Mouse (Mus musculus) lung, postnatal 25 days (tissue): Measurements from ENCODE around the gene Litaf.

ENCODE experiments used
- DNase-seq: peaks from one replicate; pipeline ENCODE4 v3.0.0; 2022; ENCODE audit warnings: low spot score

Litaf gene

DNA sequence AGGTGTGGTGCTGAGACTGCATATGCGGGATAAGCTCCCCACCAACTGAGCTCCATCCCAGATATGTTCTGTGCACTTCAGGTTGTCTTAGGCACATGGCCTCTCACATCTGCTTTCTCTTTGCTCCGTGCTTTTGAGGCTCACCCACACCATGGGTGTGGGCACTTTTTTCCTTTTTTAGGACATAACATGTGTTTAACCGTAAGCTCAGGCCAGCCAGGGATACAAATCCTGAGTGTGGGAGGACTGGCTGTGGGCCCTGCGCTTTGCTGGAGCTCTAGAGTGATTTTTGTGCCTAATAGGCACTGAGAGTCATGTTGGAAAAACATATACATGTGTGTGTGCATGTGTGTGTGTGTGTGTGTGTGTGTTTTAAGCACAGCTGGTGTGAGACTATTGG, 110.9 kb downstream of the Litaf start:
- no peak for DNase-seq

DNA sequence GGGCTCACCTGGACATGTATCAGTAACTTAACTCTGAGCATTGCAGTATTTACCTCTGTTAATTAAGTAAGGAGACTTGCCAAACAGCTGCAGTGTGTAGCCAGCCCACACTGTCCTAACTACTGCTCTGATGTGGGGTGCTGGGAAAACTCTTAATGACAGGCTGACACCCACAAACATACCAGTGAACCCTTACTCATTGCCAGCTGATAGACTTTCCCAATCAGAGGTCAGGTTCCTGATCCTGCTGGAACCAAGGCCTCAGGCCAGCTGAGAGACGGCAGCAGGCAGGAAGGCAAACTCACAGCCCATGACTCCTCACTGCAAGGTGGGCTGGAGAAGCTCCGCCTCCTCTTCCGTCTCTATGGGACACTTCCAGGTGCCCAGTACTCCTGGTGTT, 113.1 kb downstream of the Litaf start:
- DNase-seq = no peak

DNA sequence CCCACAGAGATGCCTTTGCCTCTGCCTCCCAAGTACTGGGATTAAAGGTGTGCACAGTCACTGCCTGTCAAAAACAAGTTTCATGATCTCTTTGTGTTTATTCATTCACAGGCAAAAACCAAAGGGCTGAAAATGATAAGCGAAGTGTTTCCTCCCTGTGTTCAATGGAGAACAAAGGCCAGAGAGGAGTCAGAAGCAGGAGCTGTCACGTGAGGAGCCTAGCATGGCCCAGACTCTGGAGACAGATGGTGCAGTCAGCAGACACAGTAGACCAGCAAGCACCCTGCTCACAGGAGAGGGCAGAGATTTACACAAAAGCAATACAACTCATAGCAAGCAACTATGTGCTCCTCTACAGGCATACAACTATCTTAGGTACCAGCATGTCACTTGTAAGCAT, 113.9 kb downstream of the Litaf start:
- DNase-seq = no peak

DNA sequence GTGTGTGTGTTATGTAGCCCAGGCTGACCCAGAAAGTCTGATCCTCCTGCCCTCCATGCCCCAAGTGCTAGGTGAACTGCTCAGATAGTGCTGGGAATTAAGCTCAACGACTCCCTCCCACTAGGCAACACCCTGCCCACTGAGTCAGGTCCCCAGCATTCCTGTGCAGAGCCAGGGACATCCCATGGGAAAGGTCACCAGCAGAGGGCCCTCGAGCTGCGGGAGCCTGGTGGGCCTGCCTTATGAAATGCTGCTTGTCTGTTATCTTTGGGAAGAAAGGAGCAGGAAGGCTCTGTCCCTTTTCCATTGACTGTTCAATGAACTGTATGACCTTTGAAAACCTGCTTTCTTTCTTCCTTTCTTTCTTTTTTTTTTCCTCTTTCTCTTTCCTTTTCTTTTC, 114.4 kb downstream of the Litaf start:
- DNase-seq = peak; percentile 56

GRCm38 (mm10) chr16:10950539-10950938, 115.4 kb downstream of the Litaf start:
- no peak for DNase-seq

GRCm38 (mm10) chr16:10947724-10948123, 118.2 kb downstream of the Litaf start:
- no peak for DNase-seq

GRCm38 (mm10) chr16:10945381-10946127, 120.4 kb downstream of the Litaf start:
- no peak for DNase-seq

GRCm38 (mm10) chr16:10944545-10944944, 121.4 kb downstream of the Litaf start:
- no peak for DNase-seq

- DNase-seq = peak; percentile 66
Observed at GRCm38 (mm10) chr16:10943257-10943656, 122.7 kb downstream of the Litaf start.

DNA sequence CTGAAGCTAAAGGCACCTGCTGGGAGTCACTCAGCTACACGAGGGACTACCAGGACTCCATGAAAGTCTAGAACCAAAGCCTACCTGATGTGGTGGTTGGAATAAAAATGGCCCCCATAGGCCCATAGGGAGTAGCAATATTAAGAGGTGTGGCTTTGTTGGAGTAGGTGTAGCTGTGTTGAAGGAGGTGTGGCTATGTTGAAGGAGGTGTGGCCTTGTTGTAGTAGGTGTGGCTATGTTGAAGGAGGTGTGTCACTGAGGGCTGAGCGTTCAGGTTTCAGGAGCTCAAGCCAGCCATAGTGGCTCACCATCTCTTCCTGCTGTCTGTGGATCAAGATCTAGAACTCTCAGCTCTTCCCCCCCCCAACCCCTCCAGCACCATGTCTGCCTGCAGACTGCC, 125.3 kb downstream of the Litaf start:
- DNase-seq = no peak

GRCm38 (mm10) chr16:10939932-10940331, 126.0 kb downstream of the Litaf start:
- no peak for DNase-seq

DNA sequence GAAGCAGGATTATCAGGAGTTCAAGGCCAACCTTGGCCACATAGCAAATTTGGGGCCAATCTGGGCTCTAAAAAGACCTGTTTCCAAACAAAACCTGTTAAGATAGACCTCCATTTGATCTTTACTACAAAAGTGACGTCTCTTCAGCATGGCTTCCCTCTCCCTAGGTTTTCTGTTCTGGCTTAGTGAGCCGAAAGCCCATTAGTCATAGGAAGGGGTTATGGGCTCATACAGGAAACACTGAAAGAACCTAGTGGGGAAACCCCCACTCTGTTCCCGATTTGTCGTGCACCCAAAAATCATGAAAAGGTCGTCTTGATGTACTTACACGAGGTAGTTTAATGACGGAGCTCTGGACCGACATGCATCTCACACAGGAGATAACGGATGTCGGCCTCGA, 128.5 kb downstream of the Litaf start:
- DNase-seq = no peak

DNA sequence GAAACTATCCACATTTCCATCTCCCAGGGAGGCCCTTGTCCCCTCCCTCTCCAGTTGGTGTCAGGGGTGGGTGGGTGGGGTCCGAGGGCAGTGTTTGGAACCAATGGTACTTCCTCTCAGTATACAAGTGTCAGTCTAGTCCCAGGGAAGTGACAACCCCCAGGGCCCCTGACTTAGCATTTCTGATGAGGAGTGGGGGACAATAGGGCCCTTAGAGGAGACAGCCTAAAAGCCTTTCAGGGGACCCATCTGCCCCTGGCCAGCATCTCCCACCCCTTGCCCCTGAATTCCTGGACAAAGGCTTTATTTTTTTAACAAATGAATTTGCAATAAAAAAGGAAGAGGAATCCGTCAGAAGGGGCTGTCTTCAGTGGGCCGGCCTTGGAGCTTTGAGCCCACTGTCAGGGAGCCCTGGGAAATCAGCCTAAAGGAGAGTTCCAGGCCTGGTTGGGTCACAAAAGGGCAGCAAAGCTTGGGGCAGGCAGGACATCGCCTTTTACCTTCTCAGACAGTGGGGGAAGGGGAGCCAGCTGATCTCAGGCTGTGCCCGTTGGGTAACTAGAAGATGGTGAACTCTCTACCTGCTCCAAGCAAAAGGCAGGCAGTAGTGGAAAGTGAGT, 129.1 kb downstream of the Litaf start:
- no peak for DNase-seq

GRCm38 (mm10) chr16:10934047-10934446, 131.9 kb downstream of the Litaf start:
- no peak for DNase-seq

- DNase-seq = no peak
Observed at GRCm38 (mm10) chr16:10933372-10933771, 132.6 kb downstream of the Litaf start.

- no peak for DNase-seq
Observed at GRCm38 (mm10) chr16:10927026-10927425, 138.9 kb downstream of the Litaf start.

DNA sequence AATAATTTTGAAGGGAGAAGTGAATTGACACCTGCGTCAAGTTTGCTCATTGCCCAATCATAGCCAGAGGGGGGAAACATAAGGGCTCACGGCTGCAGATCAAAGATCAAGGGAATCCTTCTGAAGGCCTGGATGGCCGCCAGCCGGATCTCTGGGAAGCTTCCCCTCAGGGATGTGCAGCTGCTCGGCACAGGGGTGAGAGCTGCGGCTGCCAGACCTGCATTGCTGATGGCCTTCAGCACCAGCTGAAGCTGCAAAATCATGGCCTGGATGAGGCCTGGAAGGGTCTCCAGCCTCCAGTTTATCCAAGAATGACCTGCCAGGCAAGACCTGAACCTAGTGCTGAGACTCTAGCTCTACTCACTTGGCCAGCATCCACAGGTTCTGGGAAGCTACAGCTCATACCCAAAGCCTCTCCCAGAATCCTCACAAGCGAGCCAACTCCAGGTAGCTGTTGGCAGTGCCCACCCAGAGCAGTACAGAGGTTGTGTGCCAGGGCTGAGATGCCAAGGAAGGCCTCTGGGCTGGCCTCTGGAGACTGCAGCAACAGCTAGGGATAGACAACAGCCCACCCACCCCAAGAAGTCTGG, 140.3 kb downstream of the Litaf start:
- no peak for DNase-seq

GRCm38 (mm10) chr16:10923561-10923960, 142.4 kb downstream of the Litaf start:
- DNase-seq = no peak

DNA sequence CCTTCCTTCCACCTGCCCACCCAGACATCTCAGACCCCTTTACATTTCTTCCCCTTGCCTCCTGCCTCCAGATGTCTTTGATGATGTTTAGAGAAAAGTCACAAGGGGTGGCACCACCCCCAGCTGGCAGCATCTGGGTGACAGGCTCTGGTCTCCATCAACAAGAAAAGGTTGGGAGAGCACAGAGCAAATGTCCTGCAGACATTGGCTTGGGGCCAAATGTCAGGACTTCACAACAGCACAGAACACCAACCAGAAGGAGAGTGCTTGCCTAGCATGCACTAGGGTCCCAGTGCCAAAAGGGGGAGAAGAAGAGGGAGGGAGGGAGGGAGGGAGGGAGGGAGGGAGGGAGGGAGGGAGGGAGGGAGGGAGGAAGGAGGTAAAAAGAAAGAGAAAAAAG, 146.1 kb downstream of the Litaf start:
- DNase-seq = no peak

DNA sequence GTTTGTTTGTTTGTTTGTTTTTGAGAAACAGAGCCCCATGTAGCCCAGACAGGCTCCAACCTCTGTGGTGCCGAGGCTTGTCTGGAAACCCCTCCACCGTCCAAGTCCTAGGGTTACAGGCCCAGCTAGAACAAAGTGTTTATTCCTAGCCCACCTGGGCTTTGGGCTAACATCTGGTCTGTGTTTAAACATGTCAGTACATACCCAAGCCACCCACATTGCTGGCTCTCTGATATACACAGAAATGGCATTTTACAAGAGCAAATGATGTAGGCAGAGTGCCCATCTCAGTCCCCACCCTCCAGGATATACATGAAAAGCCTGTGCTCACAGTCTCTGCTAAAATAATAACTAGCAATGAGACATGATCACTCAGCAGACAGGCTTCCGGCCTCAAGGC, 149.7 kb downstream of the Litaf start:
- DNase-seq = no peak

DNA sequence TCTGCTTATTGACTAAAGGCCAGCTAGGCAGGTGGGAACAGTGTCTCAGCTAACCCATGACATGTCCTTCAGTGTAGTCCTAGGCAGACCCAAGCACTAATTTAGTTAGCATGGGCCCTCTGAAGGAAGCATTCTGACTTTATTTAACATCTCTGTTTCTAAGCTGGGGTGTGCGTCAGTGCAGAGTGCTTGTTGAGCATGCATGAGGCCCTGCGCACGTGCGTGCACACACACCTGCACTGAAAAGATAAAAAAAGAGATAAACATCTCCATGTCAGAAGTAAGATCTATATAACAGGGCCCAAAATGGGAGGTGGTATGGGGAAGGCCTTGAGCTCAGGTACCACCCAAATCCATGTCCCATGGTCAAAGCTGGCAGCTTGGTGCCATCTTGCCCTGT, 150.9 kb downstream of the Litaf start:
- DNase-seq = no peak

- DNase-seq = no peak
Observed at GRCm38 (mm10) chr16:10911061-10911460, 154.9 kb downstream of the Litaf start.

- DNase-seq = no peak
Observed at GRCm38 (mm10) chr16:10910541-10910940, 155.4 kb downstream of the Litaf start.
